Mouse (Mus musculus) liver, adult 2 months (tissue): ENCODE results near the gene Vps13d.

ENCODE experiments used
- CTCF ChIP-seq: fragments of 200-500 bp; IDR thresholded peaks from 2 replicates; pipeline ENCODE4 v1.5.1; 2011; ENCODE audit warnings: low read depth, low read length, control low read depth
- POLR2A ChIP-seq: fragments of 200-500 bp; IDR thresholded peaks from 2 replicates; pipeline ENCODE4 v1.6.1; 2011; ENCODE audit warnings: low read length, control low read depth; ENCODE audit not compliant: insufficient read depth; ENCODE audit errors: extremely low read depth

DNA sequence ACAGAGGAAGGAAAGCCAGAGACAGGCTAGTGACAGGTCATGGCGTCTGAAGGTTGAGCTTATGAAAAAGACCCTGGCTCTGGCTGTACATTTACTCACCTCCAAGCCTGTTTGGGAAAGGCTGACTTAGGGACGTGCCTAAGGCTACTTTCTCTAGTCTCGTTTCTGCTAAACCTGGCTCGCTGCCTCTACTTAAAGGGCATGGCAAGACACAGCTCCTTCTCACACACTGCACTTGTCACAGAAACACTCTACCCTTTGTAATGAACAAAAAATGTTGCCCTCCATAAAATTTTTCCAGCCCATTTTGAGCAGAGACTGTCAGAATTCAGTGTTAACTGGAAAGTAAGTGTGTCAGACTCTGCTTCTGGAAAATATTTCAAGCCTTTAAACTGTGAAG, 70.4 kb downstream of the Vps13d start:
- TF ChIP-seq CTCF (no peak), POLR2A (no peak)
